Mouse (Mus musculus): Measurements from ENCODE around the gene Nfkbiz. TPM values are rescaled to one million over a fixed set of nuclear protein-coding genes. Genes with fewer than 3 reads are reported as not detected.
A peak's percentile ranks its signal among the peaks of the same experiment; 100 is the strongest.

Nfkbiz gene
- polyA plus RNA-seq, 1 experiment from 2014 or later, result 3.7 TPM

DNA sequence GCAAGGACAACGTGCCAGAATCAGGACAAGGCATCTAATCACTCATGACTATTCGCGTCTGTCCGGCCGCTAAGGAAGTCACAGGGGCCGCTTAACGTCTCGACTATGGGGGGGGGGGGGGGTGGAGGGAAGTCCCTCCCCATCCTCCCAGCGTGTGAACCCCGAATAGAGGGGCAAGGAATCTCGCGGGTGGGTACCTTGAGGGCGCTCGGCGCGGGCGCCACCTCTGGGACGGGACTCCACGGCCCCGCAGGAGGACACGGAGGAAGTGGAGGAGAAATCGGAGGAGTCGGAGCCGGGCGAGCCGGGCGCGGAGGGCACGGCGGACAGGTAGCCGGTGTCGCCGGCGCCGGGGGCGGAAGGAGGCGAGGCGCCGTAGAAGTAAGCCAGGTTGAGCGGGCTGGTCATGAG, 17.1 kb downstream of the Nfkbiz start:
- under 1% methylated on average over 37 of the region's 40 CpGs for WGBS (ENCODE audit: missing documents)
- peak overlapping the region; percentile 72 for H3K4me3 ChIP-seq (ENCODE audit: inconsistent target)
- peaks cover 50% of the 10 kb centered on the region for H3K79me2 ChIP-seq (ENCODE audit: inconsistent target)
- peak overlapping the region; percentile 73 for H3K27ac ChIP-seq
- H3K36me3 ChIP-seq (ENCODE audit: inconsistent target), result peaks cover 17% of the 10 kb centered on the region

DNA sequence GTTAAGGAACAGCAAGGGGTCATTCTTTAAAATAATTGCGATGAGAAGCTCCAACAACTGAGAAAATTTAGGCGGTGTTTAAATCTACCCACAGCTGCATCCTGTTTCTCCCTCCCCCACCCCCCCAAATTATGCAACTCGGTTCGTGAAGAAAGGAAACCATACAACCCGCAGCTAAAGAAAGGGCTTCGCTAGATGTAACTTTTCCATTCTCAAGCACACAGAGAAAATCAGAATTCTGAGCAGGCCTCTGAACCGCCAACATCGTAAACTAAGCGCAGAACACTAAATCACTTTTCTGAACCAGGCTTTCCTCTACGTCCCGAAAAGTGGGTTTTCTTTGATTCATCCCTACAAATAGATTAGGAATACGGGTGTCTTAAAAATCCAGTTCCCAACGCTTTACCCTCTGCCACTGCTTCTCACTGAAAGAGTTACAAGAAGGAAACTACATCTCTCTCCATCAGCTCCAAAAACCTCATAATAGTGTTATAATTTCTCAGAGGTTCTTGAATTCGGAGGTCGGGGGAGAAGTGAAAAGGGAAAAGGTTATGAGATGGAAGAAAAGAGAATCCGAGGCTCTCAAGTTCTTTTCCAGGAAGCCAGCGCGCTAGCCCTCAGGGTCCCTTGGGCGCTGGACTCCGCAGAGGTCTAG, 17.7 kb downstream of the Nfkbiz start:
- Histone ChIP-seq H3K4me3 (ENCODE audit: inconsistent target) (peak overlapping the region; percentile 72), H3K27ac (peak overlapping the region; percentile 73), H3K36me3 (ENCODE audit: inconsistent target) (peaks cover 23% of the 10 kb centered on the region), H3K79me2 (ENCODE audit: inconsistent target) (peaks cover 55% of the 10 kb centered on the region)
- 2% methylated on average over 20 of the region's 20 CpGs for WGBS (ENCODE audit: missing documents)

DNA sequence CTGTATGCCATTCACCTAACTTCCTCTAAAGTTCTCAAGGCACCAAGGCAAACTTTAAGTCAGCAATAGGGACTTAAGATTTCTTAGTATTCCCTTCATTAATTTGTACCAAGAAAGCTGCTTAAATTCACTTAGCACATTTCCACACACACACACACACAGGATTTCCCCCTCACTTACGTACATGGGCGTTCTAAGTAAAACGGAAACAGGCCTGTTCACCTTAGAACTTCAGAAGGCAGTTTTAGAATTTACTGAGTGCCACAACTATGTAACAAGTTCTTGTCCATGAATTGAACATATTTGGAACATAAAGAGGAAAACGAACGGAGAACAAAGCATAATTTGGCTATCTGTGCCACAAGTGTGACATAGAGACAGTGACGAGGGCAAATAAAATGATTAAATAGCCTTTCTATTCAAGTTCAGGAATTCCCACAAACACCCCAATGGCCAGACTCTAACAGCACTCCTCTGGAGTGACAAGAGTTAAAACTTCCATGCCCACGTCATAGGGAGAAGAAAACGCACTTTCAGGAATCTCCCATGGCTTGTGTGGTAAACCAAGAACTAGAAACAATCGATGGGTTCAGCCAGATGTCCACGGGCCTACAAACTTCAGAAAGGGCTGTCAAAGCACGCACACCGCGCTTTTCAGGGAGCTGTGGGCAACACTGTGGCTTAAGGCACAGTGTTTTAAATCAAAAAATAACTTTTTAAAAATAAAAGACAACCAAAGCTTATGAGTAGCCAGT, 18.4 kb downstream of the Nfkbiz start:
- H3K27ac ChIP-seq, result peak overlapping the region; percentile 73
- 11% methylated on average over 12 of the region's 13 CpGs for WGBS (ENCODE audit: missing documents)
- H3K79me2 ChIP-seq (ENCODE audit: inconsistent target), result peaks cover 57% of the 10 kb centered on the region
- H3K4me3 ChIP-seq (ENCODE audit: inconsistent target), result peak overlapping the region; percentile 72
- peaks cover 30% of the 10 kb centered on the region for H3K36me3 ChIP-seq (ENCODE audit: inconsistent target)

DNA sequence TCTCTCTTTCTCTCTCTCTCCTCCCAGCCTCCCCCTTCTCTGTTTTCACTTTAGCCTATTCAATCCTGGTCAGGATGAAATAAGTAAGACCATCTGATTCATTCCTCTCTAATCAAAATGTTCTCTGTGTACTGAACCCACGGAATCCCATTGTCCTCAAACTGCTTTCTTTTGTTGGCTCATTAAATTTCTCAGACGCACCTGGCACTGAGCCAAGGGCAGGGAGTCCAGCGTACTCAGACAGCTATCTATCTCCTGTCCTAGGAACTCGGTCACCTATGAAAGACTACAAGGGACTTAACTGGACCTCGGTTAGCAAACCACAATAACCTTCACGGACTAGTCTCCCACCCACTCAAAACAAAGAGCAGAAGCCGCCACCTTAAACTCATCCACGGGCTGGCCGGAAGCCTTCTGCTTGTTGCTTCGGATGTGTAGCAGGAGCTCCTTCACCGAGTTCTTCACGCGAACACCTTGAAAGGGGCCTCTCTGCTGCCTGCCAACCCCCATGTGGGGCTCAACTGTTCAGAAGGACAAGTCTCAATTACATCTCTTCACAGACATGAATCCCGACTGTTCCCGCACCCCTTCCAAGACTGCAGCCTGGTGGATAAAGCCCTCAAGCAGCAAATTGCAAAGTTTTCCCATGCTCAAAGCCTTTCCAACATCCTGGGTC, 19.4 kb downstream of the Nfkbiz start:
- Histone ChIP-seq H3K36me3 (ENCODE audit: inconsistent target) (peaks cover 40% of the 10 kb centered on the region), H3K27ac (no peak overlapping the region)
- WGBS (ENCODE audit: missing documents), result 51% methylated on average over 15 of the region's 15 CpGs

DNA sequence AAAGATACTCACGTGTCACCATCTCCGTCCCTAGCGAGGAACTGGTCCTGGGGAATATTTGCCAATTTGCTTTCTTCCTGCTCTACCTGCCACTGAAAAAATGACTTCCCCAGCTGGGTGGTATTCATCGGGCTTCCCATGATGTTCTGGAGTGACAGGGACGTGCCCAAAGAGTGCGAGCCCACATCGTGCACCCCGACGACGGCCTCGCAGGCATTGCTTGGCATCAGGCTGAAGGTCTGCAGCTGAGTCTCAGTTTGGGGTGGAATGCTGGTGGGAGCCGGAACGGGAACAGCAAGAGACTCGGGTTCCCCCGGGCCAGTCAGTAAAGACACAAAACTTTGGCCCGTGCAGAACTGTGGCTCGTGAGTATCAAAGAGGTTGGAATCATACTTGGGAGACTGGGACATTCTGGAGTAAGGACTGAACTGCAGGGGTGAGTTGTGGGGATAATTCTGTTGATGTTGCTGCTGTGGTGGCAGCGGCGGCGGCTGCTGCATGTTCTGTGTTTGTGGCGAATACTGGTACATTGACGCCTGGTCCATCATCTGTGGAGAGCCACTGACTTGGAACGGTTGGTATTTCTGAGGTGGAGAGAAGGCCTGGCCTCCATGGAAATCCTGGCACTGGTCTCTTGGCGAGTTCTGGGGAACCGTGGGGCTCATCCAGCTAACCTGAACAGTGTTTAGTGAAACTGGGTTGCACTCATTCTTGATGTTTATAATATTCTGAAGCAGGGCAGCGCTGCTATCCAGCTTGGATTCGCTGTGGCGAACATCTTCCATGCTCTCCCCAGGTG, 20.8 kb downstream of the Nfkbiz start:
- H3K27ac ChIP-seq, result no peak overlapping the region
- WGBS (ENCODE audit: missing documents), result 95% methylated on average over 28 of the region's 28 CpGs
- peaks cover 54% of the 10 kb centered on the region for H3K36me3 ChIP-seq (ENCODE audit: inconsistent target)
- H3K79me2 ChIP-seq (ENCODE audit: inconsistent target), result peaks cover 57% of the 10 kb centered on the region
- H3K4me3 ChIP-seq (ENCODE audit: inconsistent target), result no peak overlapping the region

More for the DNA sequence above, 19.4 kb downstream of the Nfkbiz start:
- Histone ChIP-seq H3K79me2 (ENCODE audit: inconsistent target) (peaks cover 57% of the 10 kb centered on the region), H3K4me3 (ENCODE audit: inconsistent target) (peak overlapping the region; percentile 72)

DNA sequence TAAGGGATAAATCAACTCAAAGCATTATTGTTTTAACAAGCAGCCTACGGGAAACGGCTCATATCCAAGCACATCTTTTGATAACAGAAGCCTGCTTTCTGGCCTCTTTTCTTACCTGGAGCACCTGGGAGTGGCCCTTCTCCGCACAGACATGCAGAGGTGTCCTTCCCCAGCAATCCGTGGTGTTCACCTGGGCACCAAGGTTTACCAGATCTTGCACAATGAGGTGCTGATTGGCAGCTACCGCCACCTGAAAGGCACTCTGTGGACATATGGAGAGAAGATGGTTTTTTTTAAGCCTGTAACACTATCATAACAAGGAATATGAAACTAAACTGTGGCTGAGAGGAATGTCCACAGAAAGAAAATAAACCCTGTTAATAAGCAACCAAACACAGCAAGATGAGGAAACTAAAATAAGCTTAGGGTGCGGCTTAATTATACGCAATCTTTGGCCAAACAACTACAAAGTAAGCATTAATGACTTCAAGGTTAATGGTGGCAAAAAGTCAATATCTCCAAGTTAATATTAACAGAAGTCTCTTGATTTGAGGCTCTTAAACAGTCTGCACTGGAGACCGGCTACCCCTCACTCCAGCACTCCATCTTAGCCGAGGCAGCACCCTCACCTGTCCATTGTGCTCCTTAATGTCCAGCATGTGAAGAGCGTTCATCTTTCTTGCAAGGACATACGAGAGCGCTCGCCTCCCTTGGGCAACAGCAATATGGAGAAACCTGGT, 22.3 kb downstream of the Nfkbiz start:
- H3K4me3 ChIP-seq (ENCODE audit: inconsistent target), result no peak overlapping the region
- WGBS (ENCODE audit: missing documents), result 97% methylated on average over 13 of the region's 13 CpGs
- peaks cover 65% of the 10 kb centered on the region for H3K36me3 ChIP-seq (ENCODE audit: inconsistent target)

DNA sequence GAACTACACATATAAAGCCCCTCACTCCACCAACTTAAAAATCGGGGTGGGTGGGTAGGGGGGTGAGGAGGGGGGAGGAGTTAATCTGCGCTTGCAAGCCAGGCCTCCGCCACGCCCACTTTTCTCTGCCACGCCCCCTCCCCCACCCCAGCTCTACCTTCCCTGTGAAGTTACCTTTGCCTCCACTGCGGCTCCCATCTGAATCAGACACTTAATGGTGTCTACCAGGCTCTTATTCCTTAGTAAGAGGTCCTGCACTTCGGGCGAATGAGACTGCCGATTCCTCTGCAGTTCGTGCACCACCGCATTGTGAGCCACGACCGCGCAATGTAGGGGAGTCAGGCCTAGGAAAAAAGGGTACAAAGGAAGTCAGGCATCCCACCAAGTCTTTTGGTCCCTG, 23.2 kb downstream of the Nfkbiz start:
- H3K4me3 ChIP-seq (ENCODE audit: inconsistent target), result no peak overlapping the region
- peaks cover 45% of the 10 kb centered on the region for H3K79me2 ChIP-seq (ENCODE audit: inconsistent target)
- H3K36me3 ChIP-seq (ENCODE audit: inconsistent target), result peaks cover 74% of the 10 kb centered on the region
- WGBS (ENCODE audit: missing documents), result 95% methylated on average over 14 of the region's 14 CpGs
- no peak overlapping the region for H3K27ac ChIP-seq

More for the DNA sequence above, 22.3 kb downstream of the Nfkbiz start:
- H3K79me2 ChIP-seq (ENCODE audit: inconsistent target), result peaks cover 54% of the 10 kb centered on the region
- no peak overlapping the region for H3K27ac ChIP-seq

DNA sequence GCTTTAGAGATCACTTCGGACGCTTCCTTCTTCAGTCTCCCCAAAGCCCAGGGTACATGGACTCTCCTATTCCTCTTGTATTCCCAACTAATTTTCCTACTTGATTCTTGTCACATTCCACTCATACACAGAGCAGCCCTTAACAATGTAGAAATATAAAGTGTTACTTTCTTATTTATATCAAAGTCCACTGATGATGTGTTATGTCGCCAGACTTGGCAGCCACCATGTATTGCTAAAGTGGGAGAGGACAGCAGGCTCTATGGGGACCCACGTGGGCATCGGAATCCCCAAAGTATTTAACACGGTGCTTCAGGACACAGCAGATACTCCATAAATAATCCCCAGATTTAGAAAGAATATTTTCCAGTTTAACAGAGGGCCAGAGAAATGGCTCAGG, 24.0 kb downstream of the Nfkbiz start:
- Histone ChIP-seq H3K27ac (no peak overlapping the region), H3K79me2 (ENCODE audit: inconsistent target) (peaks cover 38% of the 10 kb centered on the region), H3K36me3 (ENCODE audit: inconsistent target) (peaks cover 79% of the 10 kb centered on the region), H3K4me3 (ENCODE audit: inconsistent target) (no peak overlapping the region)
- 95% methylated on average over 6 of the region's 6 CpGs for WGBS (ENCODE audit: missing documents)

DNA sequence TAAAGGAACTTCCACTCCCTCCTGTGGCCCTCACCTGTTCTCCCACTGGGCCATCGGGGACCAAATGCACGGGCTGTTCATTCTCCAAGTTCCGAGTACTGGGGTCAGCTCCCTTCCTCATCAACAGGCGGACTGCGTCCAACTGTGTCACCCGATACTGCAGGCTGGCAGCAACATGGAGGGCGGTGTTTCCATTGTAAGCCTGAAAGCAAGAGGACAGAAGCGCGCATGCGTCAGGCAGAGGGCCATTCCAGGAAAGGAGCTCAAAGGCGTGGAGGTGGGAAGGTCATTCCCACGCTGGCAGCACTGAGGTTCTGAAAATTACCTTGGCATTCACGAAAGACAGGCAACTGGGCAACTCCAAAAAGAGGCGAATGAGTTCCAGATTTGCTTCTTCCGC, 24.8 kb downstream of the Nfkbiz start:
- Histone ChIP-seq H3K4me3 (ENCODE audit: inconsistent target) (no peak overlapping the region), H3K36me3 (ENCODE audit: inconsistent target) (peaks cover 79% of the 10 kb centered on the region), H3K27ac (no peak overlapping the region), H3K79me2 (ENCODE audit: inconsistent target) (peaks cover 30% of the 10 kb centered on the region)
- 98% methylated on average over 15 of the region's 15 CpGs for WGBS (ENCODE audit: missing documents)

DNA sequence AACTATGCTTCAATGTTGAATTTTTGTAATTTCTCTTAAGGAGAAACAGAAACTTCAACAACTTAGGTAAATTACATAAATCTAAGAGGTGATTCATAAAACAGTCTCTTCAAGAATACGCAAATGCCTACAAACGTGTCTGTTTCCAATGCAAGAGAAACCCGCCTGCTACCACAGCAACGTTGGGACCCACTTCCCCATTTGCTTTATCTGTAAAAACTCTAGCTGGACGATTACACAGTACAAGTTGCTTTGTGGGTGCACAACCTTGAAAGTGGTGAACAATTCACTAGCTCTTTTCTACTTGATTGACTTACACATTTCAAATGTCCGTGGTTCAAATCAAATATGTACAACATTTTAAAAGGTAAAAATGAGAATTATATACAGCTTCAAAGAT, 26.9 kb downstream of the Nfkbiz start:
- WGBS (ENCODE audit: missing documents), result 12% methylated on average over 6 of the region's 6 CpGs
- H3K27ac ChIP-seq, result no peak overlapping the region
- peaks cover 9% of the 10 kb centered on the region; the same call in 1 of the 2 replicates for H3K79me2 ChIP-seq (ENCODE audit: inconsistent target)
- no peak overlapping the region for H3K4me3 ChIP-seq (ENCODE audit: inconsistent target)
- peaks cover 64% of the 10 kb centered on the region for H3K36me3 ChIP-seq (ENCODE audit: inconsistent target)

DNA sequence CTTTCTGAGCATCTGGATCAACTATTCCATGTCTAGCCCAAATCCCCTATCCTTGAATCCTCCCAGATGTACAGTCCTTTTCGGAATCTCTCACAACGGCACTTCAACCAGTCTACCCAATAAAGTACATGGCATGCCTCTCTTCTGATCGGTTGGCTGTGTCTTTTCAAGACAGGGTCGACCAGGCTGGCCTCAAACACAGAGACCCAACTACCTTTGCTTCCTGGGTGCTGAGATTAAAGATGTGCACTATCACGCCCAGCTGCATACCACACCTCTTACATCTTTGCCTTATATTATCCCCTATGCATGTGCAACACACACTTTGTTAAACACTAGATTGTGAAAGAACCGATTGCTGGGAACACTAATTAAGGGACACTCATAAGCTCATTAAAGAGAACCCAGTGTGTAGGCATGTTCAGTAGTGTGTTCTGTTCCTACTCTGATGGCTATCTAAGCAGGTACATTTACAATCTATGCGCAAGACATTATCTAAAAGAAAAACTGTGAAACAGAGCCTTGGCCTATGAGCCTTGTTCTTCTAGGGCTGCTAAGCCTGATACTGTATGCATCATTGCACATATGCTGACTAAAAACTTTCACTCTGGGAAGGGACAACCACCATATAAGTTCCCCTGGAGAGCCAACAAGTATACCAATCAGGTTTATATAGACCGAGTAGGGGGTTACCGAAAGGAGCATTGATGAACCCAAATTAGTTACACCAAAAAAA, 28.8 kb downstream of the Nfkbiz start:
- 97% methylated on average over 9 of the region's 9 CpGs for WGBS (ENCODE audit: missing documents)
- H3K27ac ChIP-seq, result no peak overlapping the region

DNA sequence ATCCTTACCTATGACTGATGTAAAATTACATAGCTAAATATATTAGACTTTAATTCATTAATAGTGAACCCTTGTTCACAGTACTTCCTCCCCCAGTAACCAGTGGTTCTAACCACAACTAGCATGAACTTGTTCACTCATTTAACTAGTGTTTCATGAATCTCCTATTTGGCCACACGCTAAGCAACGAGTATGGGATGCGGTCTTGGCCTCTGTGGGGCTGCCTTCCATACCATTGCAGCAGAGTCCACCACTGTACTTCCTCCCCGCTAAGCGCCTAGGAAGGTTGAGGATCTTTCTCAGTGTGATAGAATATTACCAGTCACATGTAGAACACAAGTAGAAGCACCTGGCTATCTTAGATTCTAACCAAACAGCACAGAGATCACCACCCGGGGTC, 29.4 kb downstream of the Nfkbiz start:
- Histone ChIP-seq H3K4me3 (ENCODE audit: inconsistent target) (no peak overlapping the region), H3K36me3 (ENCODE audit: inconsistent target) (peaks cover 39% of the 10 kb centered on the region), H3K79me2 (ENCODE audit: inconsistent target) (no peaks in the 10 kb centered on the region; the same call in 1 of the 2 replicates), H3K27ac (no peak overlapping the region)
- 95% methylated on average over 6 of the region's 6 CpGs for WGBS (ENCODE audit: missing documents)

More for the DNA sequence above, 28.8 kb downstream of the Nfkbiz start:
- H3K4me3 ChIP-seq (ENCODE audit: inconsistent target), result no peak overlapping the region
- no peaks in the 10 kb centered on the region; the same call in 1 of the 2 replicates for H3K79me2 ChIP-seq (ENCODE audit: inconsistent target)
- peaks cover 45% of the 10 kb centered on the region for H3K36me3 ChIP-seq (ENCODE audit: inconsistent target)

DNA sequence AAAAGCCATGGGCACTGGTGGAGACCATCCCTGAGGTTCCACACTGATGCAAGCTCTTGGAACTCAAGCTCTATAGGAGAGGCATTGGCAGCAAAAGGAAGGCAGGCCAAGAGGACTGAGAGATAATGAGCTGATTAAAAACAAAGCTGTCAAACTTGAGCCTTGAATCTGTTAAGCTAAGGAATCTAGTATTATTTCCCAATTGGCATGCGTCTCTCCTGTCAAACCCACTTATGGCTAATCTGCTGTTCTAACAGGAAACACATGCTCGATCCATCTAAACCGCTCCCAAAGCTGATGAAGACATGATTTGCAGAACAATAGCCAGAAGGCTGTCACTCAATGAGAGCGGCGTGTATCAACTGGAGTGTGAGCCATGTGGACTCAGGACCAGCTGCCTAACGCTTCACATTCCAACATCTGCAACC, 31.2 kb downstream of the Nfkbiz start:
- Histone ChIP-seq H3K36me3 (ENCODE audit: inconsistent target) (peaks cover 21% of the 10 kb centered on the region), H3K4me3 (ENCODE audit: inconsistent target) (no peak overlapping the region), H3K79me2 (ENCODE audit: inconsistent target) (no peaks in the 10 kb centered on the region), H3K27ac (no peak overlapping the region)
- WGBS (ENCODE audit: missing documents), result 77% methylated on average over 6 of the region's 6 CpGs
